Mouse (Mus musculus): ENCODE results near the gene Notch3. TPM values are rescaled to one million over a fixed set of nuclear protein-coding genes. Genes with fewer than 3 reads are reported as not detected.
"Not testable (repeated sequence)": the region's sequence is repeated elsewhere in the genome, so short reads cannot be mapped to it uniquely, and the experiment has no call there.

Notch3 gene
- polyA plus RNA-seq (2015; fragmentation: Nextera tagmentation; extraction: Ambion mirVana) = 3.9 and 4.0 TPM in 2 replicates

- Histone ChIP-seq H3K4me3 (ENCODE audit: low read depth, low read length) (peak within 1 kb of the TSS; percentile 63), H3K36me3 (ENCODE audit: control insufficient read depth, insufficient read depth, low read length) (no peaks in the 10 kb centered on the region), H3K4me2 (replicated peaks; ENCODE audit: low read depth) (peak within 1 kb of the TSS; percentile 95), H3K9me3 (ENCODE audit: control insufficient read depth, low read length) (no peaks in the 10 kb centered on the region), H3K27ac (replicated peaks) (peak within 1 kb of the TSS; percentile 78), H3K9ac (ENCODE audit: low read length) (peak within 1 kb of the TSS; percentile 68), H3K4me1 (replicated peaks; ENCODE audit: control insufficient read depth, insufficient read depth) (peaks cover 6% of the 10 kb centered on the region; the same call in 1 of the 2 replicates), H3K27me3 (ENCODE audit: control insufficient read depth, insufficient read depth, low read length) (no peaks in the 10 kb centered on the region)
- DNase-seq (ENCODE audit: low spot score) (peak; percentile 63), ATAC-seq (ENCODE audit: low FRiP score, low TSS enrichment) (no peak; the same call in 1 of the 2 replicates)
- TF ChIP-seq EP300 (optimal IDR thresholded peaks at IDR 0.05) (no peak), CTCF (IDR thresholded peaks at IDR 0.05; ENCODE audit: low read depth) (no peak)
- WGBS = 0% methylated on average over 32 of the region's 39 CpGs
Measured at GRCm38 (mm10) chr17:32166687-32167086, at the start of gene Notch3. Notch3 (minus strand) TSS chr17:32166852.

- not testable (repeated sequence) for DNase-seq (ENCODE audit: low spot score); H3K4me1 ChIP-seq (replicated peaks; ENCODE audit: control insufficient read depth, insufficient read depth); H3K4me2 ChIP-seq (replicated peaks; ENCODE audit: low read depth); H3K4me3 ChIP-seq (ENCODE audit: low read depth, low read length); H3K27me3 ChIP-seq (ENCODE audit: control insufficient read depth, insufficient read depth, low read length); H3K27ac ChIP-seq (replicated peaks); H3K9ac ChIP-seq (ENCODE audit: low read length); H3K9me3 ChIP-seq (ENCODE audit: control insufficient read depth, low read length)
- WGBS = 78% methylated on average over 4 of the region's 4 CpGs
- H3K36me3 ChIP-seq (ENCODE audit: control insufficient read depth, insufficient read depth, low read length) = peaks cover 31% of the 10 kb centered on the region
- ATAC-seq (ENCODE audit: low FRiP score, low TSS enrichment) = 0 out of 2 replicates have a peak, but pooled peaks have one; percentile 35
- peak; percentile 58 for TF ChIP-seq CTCF (IDR thresholded peaks at IDR 0.05; ENCODE audit: low read depth)
Measured at GRCm38 (mm10) chr17:32215587-32215986, 48.9 kb upstream of the Notch3 start.

GRCm38 (mm10) chr17:32211554-32211953 lies 44.9 kb upstream of the Notch3 start:
- not testable (repeated sequence) for H3K27me3 ChIP-seq (ENCODE audit: control insufficient read depth, insufficient read depth, low read length); H3K27ac ChIP-seq (replicated peaks); H3K9ac ChIP-seq (ENCODE audit: low read length); ATAC-seq (ENCODE audit: low FRiP score, low TSS enrichment); H3K9me3 ChIP-seq (ENCODE audit: control insufficient read depth, low read length); H3K4me3 ChIP-seq (ENCODE audit: low read depth, low read length); DNase-seq (ENCODE audit: low spot score); H3K4me2 ChIP-seq (replicated peaks; ENCODE audit: low read depth); H3K4me1 ChIP-seq (replicated peaks; ENCODE audit: control insufficient read depth, insufficient read depth)
- 86% methylated on average over 6 of the region's 6 CpGs for WGBS
- peaks cover 37% of the 10 kb centered on the region for H3K36me3 ChIP-seq (ENCODE audit: control insufficient read depth, insufficient read depth, low read length)

- Histone ChIP-seq H3K4me1 (replicated peaks; ENCODE audit: control insufficient read depth, insufficient read depth) (no peaks in the 10 kb centered on the region), H3K36me3 (ENCODE audit: control insufficient read depth, insufficient read depth, low read length) (peaks cover 35% of the 10 kb centered on the region), H3K27ac (replicated peaks) (0 out of 2 replicates have a peak overlapping the region, but pooled peaks have one; percentile 35), H3K4me3 (ENCODE audit: low read depth, low read length) (no peak overlapping the region), H3K27me3 (ENCODE audit: control insufficient read depth, insufficient read depth, low read length) (no peaks in the 10 kb centered on the region), H3K9ac (ENCODE audit: low read length) (no peak overlapping the region), H3K4me2 (replicated peaks; ENCODE audit: low read depth) (no peak overlapping the region), H3K9me3 (ENCODE audit: control insufficient read depth, low read length) (no peaks in the 10 kb centered on the region)
- 21% methylated on average over 3 of the region's 3 CpGs for WGBS
- no peak for ATAC-seq (ENCODE audit: low FRiP score, low TSS enrichment)
- peak; percentile 68 for DNase-seq (ENCODE audit: low spot score)
- TF ChIP-seq CTCF (IDR thresholded peaks at IDR 0.05; ENCODE audit: low read depth) (peak; percentile 96), EP300 (optimal IDR thresholded peaks at IDR 0.05) (no peak)
Measured at GRCm38 (mm10) chr17:32209752-32210151, 43.1 kb upstream of the Notch3 start.

GRCm38 (mm10) chr17:32209144-32209543 lies 42.5 kb upstream of the Notch3 start:
- Histone ChIP-seq H3K9ac (ENCODE audit: low read length) (no peak overlapping the region), H3K27ac (replicated peaks) (peak overlapping the region; percentile 53; the same call in 1 of the 2 replicates), H3K4me1 (replicated peaks; ENCODE audit: control insufficient read depth, insufficient read depth) (no peaks in the 10 kb centered on the region), H3K9me3 (ENCODE audit: control insufficient read depth, low read length) (no peaks in the 10 kb centered on the region), H3K4me2 (replicated peaks; ENCODE audit: low read depth) (no peak overlapping the region), H3K27me3 (ENCODE audit: control insufficient read depth, insufficient read depth, low read length) (no peaks in the 10 kb centered on the region), H3K36me3 (ENCODE audit: control insufficient read depth, insufficient read depth, low read length) (peaks cover 30% of the 10 kb centered on the region), H3K4me3 (ENCODE audit: low read depth, low read length) (no peak overlapping the region)
- WGBS = 49% methylated on average over 6 of the region's 6 CpGs
- TF ChIP-seq CTCF (IDR thresholded peaks at IDR 0.05; ENCODE audit: low read depth) (no peak), EP300 (optimal IDR thresholded peaks at IDR 0.05) (no peak)
- no peak for DNase-seq (ENCODE audit: low spot score)
- peak; percentile 41; the same call in 1 of the 2 replicates for ATAC-seq (ENCODE audit: low FRiP score, low TSS enrichment)

GRCm38 (mm10) chr17:32207586-32208245 lies 41.1 kb upstream of the Notch3 start:
- no peaks in the 10 kb centered on the region for H3K4me1 ChIP-seq (replicated peaks; ENCODE audit: control insufficient read depth, insufficient read depth)
- TF ChIP-seq CTCF (IDR thresholded peaks at IDR 0.05; ENCODE audit: low read depth) (no peak), EP300 (optimal IDR thresholded peaks at IDR 0.05) (no peak)
- no peaks in the 10 kb centered on the region for H3K9me3 ChIP-seq (ENCODE audit: control insufficient read depth, low read length)
- peak overlapping the region; percentile 61; the same call in 1 of the 2 replicates for H3K27ac ChIP-seq (replicated peaks)
- peaks cover 29% of the 10 kb centered on the region for H3K36me3 ChIP-seq (ENCODE audit: control insufficient read depth, insufficient read depth, low read length)
- 49% methylated on average over 5 of the region's 5 CpGs for WGBS
- no peak overlapping the region for H3K4me3 ChIP-seq (ENCODE audit: low read depth, low read length)
- no peak overlapping the region for H3K4me2 ChIP-seq (replicated peaks; ENCODE audit: low read depth)
- DNase-seq (ENCODE audit: low spot score) (no peak), ATAC-seq (ENCODE audit: low FRiP score, low TSS enrichment) (no peak)
- no peaks in the 10 kb centered on the region for H3K27me3 ChIP-seq (ENCODE audit: control insufficient read depth, insufficient read depth, low read length)
- H3K9ac ChIP-seq (ENCODE audit: low read length) = no peak overlapping the region
